Mouse (Mus musculus): ENCODE data around the gene Exosc5.
A peak's percentile ranks its signal among the peaks of the same experiment; 100 is the strongest.

Gene Exosc5

GRCm38 (mm10) chr7:25637099-25637498 is 21.9 kb upstream of the Exosc5 start:
- no peak for DNase-seq

- peak; percentile 62 to 66 for DNase-seq
Observed at GRCm38 (mm10) chr7:25639754-25640153, 19.2 kb upstream of the Exosc5 start.

GRCm38 (mm10) chr7:25644136-25644535 is 14.8 kb upstream of the Exosc5 start:
- DNase-seq: no peak

- no peak for DNase-seq
Observed at GRCm38 (mm10) chr7:25644631-25645030, 14.3 kb upstream of the Exosc5 start.

- no peak for DNase-seq
Observed at GRCm38 (mm10) chr7:25645074-25645473, 13.9 kb upstream of the Exosc5 start.

GRCm38 (mm10) chr7:25647574-25648123 is 11.3 kb upstream of the Exosc5 start:
- no peak for DNase-seq

GRCm38 (mm10) chr7:25649839-25650238 is 9.1 kb upstream of the Exosc5 start:
- no peak for DNase-seq

- no peak for DNase-seq
Observed at GRCm38 (mm10) chr7:25651281-25651680, 7.7 kb upstream of the Exosc5 start.

- no peak for DNase-seq
Observed at GRCm38 (mm10) chr7:25652244-25652759, 6.7 kb upstream of the Exosc5 start.

GRCm38 (mm10) chr7:25655601-25656428 is 3.1 kb upstream of the Exosc5 start:
- peak; percentile 69 to 72 for DNase-seq

GRCm38 (mm10) chr7:25657785-25658184 is 1.2 kb upstream of the Exosc5 start:
- DNase-seq: no peak

GRCm38 (mm10) chr7:25666381-25666780 is 7.4 kb downstream of the Exosc5 start:
- no peak for DNase-seq

- DNase-seq: no peak
Observed at GRCm38 (mm10) chr7:25669158-25669557, 10.2 kb downstream of the Exosc5 start.

GRCm38 (mm10) chr7:25669631-25670030 is 10.7 kb downstream of the Exosc5 start:
- DNase-seq: no peak

GRCm38 (mm10) chr7:25670096-25670495 is 11.1 kb downstream of the Exosc5 start:
- DNase-seq: no peak

GRCm38 (mm10) chr7:25671686-25672085 is 12.7 kb downstream of the Exosc5 start:
- DNase-seq: no peak

- no peak for DNase-seq
Observed at GRCm38 (mm10) chr7:25672442-25672841, 13.5 kb downstream of the Exosc5 start.

GRCm38 (mm10) chr7:25674297-25674696 is 15.3 kb downstream of the Exosc5 start:
- no peak for DNase-seq

- no peak for DNase-seq
Observed at GRCm38 (mm10) chr7:25674719-25675300, 15.8 kb downstream of the Exosc5 start, which contains the start of gene Tmem91. Gene Tmem91 (minus strand): TSS chr7:25675166.

- DNase-seq: no peak
Observed at GRCm38 (mm10) chr7:25675405-25675804, 16.4 kb downstream of the Exosc5 start.

- peak; percentile 100 for DNase-seq
Observed at GRCm38 (mm10) chr7:25676085-25676781, 17.3 kb downstream of the Exosc5 start.

GRCm38 (mm10) chr7:25677013-25677412 is 18.0 kb downstream of the Exosc5 start:
- DNase-seq: no peak

GRCm38 (mm10) chr7:25679971-25680370 is 21.0 kb downstream of the Exosc5 start:
- no peak for DNase-seq

Data from cerebellum, postnatal 36 days (tissue).